Mouse (Mus musculus) limb, embryonic 14.5 days (tissue): ENCODE results near the gene Gm20388. TPM values are rescaled to one million over a fixed set of nuclear protein-coding genes. Genes with fewer than 3 reads are reported as not detected.

Experiments used
- ATAC-seq: fragments of 200-750 bp; cut with Nextera tagmentation; 2 replicates; pipeline ENCODE4 v1.8.0; 2017; ENCODE audit warnings: low read depth, moderate number of reproducible peaks, moderate TSS enrichment; ENCODE audit not compliant: low FRiP score
- DNase-seq: peaks from one replicate; pipeline ENCODE4 v3.0.0-alpha.2; 2015; ENCODE audit warnings: low spot score
- H3K27ac ChIP-seq: fragments of 300-500 bp; sonication (generic); replicated peaks from 2 replicates; pipeline ENCODE4 v1.5.1; 2014; ENCODE audit warnings: low read depth, mild to moderate bottlenecking, low read length, moderate library complexity, mixed read lengths
- H3K27me3 ChIP-seq: fragments of 300-500 bp; sonication (generic); 2 replicates; pipeline ENCODE4 v1.6.1; 2014; ENCODE audit warnings: low read length, mixed read lengths; ENCODE audit not compliant: control insufficient read depth, insufficient read depth
- H3K36me3 ChIP-seq: fragments of 300-500 bp; sonication (generic); 2 replicates; pipeline ENCODE4 v1.6.1; 2014; ENCODE audit warnings: mild to moderate bottlenecking, low read length, moderate library complexity, mixed read lengths; ENCODE audit not compliant: control insufficient read depth, insufficient read depth
- H3K4me1 ChIP-seq: fragments of 300-500 bp; sonication (generic); 2 replicates; pipeline ENCODE4 v1.6.1; 2014; ENCODE audit warnings: antibody characterized with exemption, low read length, mixed read lengths; ENCODE audit not compliant: control insufficient read depth, insufficient read depth
- H3K4me2 ChIP-seq: fragments of 300-500 bp; sonication (generic); replicated peaks from 2 replicates; pipeline ENCODE4 v1.6.1; 2014; ENCODE audit warnings: low read depth, mild to moderate bottlenecking, low read length, moderate library complexity; ENCODE audit not compliant: severe bottlenecking
- H3K4me3 ChIP-seq: fragments of 300-500 bp; sonication (generic); replicated peaks from 2 replicates; pipeline ENCODE4 v1.5.1; 2014; ENCODE audit warnings: low read length
- H3K9ac ChIP-seq: fragments of 300-500 bp; sonication (generic); 2 replicates; pipeline ENCODE4 v1.6.1; 2014; ENCODE audit warnings: mild to moderate bottlenecking, low read depth, low read length, moderate library complexity; ENCODE audit not compliant: severe bottlenecking
- H3K9me3 ChIP-seq: fragments of 300-500 bp; sonication (generic); 2 replicates; pipeline ENCODE4 v1.6.1; 2016; ENCODE audit warnings: low read length; ENCODE audit not compliant: control insufficient read depth
- POLR2A ChIP-seq: fragments of 200-500 bp; IDR thresholded peaks from 2 replicates; pipeline ENCODE4 v1.8.0; 2012; ENCODE audit warnings: inconsistent platforms, mild to moderate bottlenecking, moderate library complexity, borderline replicate concordance; ENCODE audit not compliant: insufficient read depth, insufficient read length; ENCODE audit errors: extremely low read depth
- WGBS: fragments of 180-500 bp; shearing (Covaris S2); extraction: QIAGEN DNeasy Blood & Tissue Kit; methylation state at CpG from one replicate; pipeline ENCODE4 v1.1.7; 2014; 5-methylcytosine and 5-hydroxymethylcytosine counted together
- polyA plus RNA-seq, 2 experiments: library from polyadenylated mRNA; depleted of rRNA in 1 of 2; stranded (reverse) in 1 of 2; unstranded in 1 of 2; fragments of >200 nt; fragmentation: Nextera tagmentation in 1 of 2; extraction: Ambion mirVana in 1 of 2; gene quantifications; 2 replicates each; pipeline versions ENCODE4 v1.2.1 to v1.2.3; 2012 to 2014

The Gm20388 gene
- polyA plus RNA-seq, 2 experiments = 1.9 to 49.9 TPM

DNA sequence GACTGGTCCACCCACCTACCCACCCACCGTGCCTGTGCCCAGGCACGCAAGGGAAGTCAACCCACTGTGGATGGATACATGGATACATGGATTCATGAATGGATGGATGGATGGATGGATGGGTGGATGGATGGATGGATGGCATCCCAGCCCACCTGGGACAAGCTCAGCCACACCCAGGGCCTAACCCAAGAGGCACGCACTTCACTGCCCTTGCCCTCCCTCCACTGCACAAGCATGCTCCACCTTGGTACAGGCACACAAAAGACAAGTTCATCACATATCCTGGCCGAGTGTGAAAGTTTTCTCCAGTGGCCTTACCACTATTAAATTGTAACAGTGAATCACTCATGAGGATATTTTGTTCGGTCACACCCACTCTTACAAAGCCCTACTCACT lies 3713.6 kb downstream of the Gm20388 start:
- no peaks in the 10 kb centered on the region for H3K36me3 ChIP-seq
- H3K4me1 ChIP-seq = 0 out of 2 replicates have a peak, but pooled peaks cover 3% of the 10 kb centered on the region
- H3K4me2 ChIP-seq = no peak overlapping the region
- no peak overlapping the region for H3K27ac ChIP-seq
- peaks cover 16% of the 10 kb centered on the region for H3K27me3 ChIP-seq
- no peaks in the 10 kb centered on the region for H3K9me3 ChIP-seq
- TF ChIP-seq POLR2A = no peak
- no peak overlapping the region for H3K9ac ChIP-seq
- 54% methylated on average over 5 of the region's 5 CpGs for WGBS
- DNase-seq = no peak
- no peak overlapping the region for H3K4me3 ChIP-seq
- no peak for ATAC-seq

DNA sequence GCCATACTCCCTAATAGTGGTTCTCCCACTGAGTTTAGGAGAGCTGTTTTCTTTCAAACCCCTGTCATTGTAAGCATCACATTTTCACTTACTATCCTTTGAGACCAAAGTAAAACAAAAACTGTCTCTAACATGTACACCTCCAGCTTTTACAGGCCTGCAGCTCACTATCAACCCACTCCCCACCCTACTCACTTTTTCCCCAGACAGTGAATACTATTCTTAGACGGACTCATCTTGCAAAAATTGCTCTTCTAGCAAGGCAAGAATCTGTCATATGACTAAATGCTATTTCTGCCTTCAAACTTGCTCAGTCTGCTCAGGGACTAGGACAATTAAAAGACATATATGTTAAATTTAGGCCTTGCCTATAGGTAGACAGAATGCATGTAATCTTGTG lies 3714.1 kb downstream of the Gm20388 start:
- peaks cover 16% of the 10 kb centered on the region for H3K27me3 ChIP-seq
- H3K9ac ChIP-seq = no peak overlapping the region
- no peak overlapping the region for H3K27ac ChIP-seq
- H3K4me1 ChIP-seq = 0 out of 2 replicates have a peak, but pooled peaks cover 3% of the 10 kb centered on the region
- DNase-seq (no peak), ATAC-seq (no peak)
- H3K36me3 ChIP-seq = no peaks in the 10 kb centered on the region
- H3K4me2 ChIP-seq = no peak overlapping the region
- no peaks in the 10 kb centered on the region for H3K9me3 ChIP-seq
- WGBS = 57% methylated on average over 1 of the region's 1 CpGs
- no peak overlapping the region for H3K4me3 ChIP-seq
- no peak for TF ChIP-seq POLR2A

DNA sequence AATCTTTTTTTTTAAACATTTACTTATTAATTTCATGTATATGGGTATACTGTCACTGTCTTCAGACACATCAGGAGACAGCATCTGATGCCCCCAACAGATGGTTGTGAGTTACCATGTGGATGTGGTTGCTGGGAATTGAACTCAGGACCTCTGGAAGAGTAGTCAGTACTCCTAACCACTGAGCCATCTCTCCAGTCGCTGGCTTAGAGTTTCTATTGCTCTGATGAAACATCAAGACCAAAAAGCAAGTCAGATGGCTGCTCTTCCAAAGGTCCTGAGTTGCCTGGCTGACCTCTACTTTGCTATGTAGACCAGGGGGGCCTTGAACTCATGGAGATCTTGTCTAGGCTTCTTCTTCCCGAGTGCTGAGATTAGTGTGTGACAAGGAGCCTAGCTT lies 3715.1 kb downstream of the Gm20388 start:
- ATAC-seq (no peak), DNase-seq (no peak)
- 0 out of 2 replicates have a peak, but pooled peaks cover 4% of the 10 kb centered on the region for H3K4me1 ChIP-seq
- H3K27ac ChIP-seq = no peak overlapping the region
- H3K27me3 ChIP-seq = peaks cover 16% of the 10 kb centered on the region
- no peak overlapping the region for H3K4me3 ChIP-seq
- no peak overlapping the region for H3K4me2 ChIP-seq
- WGBS = 26% methylated on average over 2 of the region's 2 CpGs
- H3K9ac ChIP-seq = no peak overlapping the region
- H3K36me3 ChIP-seq = no peaks in the 10 kb centered on the region
- TF ChIP-seq POLR2A = no peak
- H3K9me3 ChIP-seq = no peaks in the 10 kb centered on the region

DNA sequence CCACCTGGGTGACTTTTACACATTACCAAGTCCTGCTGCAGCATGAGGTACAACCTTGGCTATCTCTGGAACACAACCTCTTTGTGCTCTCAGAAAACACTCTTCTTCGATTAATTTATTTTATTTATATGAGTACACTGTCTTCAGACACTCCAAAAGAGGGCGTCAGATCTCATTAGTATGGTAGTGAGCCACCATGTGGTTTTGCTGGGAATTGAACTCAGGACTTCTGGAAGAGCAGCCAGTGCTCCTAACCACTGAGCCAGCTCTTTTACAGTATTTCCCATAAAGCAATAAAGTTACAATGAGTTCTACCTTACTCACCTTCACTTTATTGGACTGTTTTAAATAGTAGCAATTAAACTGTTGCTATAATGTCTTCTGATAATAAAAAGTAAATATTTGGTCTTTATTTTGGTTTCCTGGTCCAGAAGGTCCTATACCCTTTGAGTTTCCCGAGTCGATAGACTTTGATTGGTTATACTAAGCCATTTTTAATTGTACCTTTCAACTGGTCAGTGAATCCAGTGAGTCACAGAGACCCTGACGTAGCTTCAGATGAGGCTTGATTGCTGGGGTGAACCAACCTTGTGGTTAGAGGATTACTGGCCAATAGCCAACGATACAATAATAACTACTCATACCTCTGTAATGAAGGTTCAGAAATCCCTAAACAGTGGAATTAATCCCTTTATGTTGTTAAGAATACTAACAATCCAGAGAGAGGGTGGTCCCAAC lies 3716.9 kb downstream of the Gm20388 start:
- WGBS = 65% methylated on average over 6 of the region's 6 CpGs
- Histone ChIP-seq H3K4me3 (no peak overlapping the region), H3K27ac (no peak overlapping the region), H3K27me3 (peaks cover 16% of the 10 kb centered on the region), H3K36me3 (no peaks in the 10 kb centered on the region), H3K4me1 (0 out of 2 replicates have a peak, but pooled peaks cover 7% of the 10 kb centered on the region), H3K4me2 (no peak overlapping the region), H3K9ac (no peak overlapping the region), H3K9me3 (no peaks in the 10 kb centered on the region)
- DNase-seq = no peak
- no peak for ATAC-seq
- no peak for TF ChIP-seq POLR2A

DNA sequence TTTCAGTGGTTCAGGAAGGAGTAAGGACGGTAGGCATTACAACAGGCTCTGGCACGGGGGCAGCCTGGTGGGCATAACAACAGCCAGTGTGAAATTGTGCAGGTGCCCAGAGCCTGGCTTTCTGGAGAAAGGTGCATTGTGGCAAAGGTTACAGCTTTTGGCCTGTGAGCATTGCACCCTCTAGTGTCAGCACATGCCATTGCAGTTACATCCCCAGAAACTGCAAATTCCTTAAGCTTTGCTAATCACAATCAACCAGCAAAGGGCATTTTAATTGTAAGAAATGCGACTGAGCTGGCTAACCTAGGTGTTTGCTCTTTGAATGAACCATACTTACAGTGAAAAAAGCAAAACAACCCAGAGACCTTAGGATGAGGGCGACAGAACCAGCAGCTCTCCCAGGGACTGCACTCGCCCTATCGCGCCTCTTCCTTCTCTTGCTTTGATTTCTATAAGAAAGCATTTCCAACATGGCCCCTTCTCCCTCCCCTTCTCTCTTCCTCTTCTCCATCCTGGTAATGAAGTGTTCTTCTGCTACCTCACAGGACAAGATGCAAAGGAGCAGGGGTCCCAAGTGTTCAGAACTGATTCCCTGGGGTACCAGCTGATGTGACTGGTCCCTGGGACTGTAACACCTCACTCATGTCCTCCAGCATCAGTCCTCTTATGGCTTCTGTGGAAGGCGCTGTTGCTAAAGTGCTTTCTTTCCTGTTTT lies 3717.8 kb downstream of the Gm20388 start:
- Histone ChIP-seq H3K4me3 (peak overlapping the region; percentile 25), H3K4me1 (0 out of 2 replicates have a peak, but pooled peaks cover 7% of the 10 kb centered on the region), H3K27ac (no peak overlapping the region), H3K36me3 (no peaks in the 10 kb centered on the region), H3K9ac (no peak overlapping the region), H3K27me3 (peaks cover 16% of the 10 kb centered on the region), H3K4me2 (peak overlapping the region; percentile 49), H3K9me3 (no peaks in the 10 kb centered on the region)
- WGBS = 4% methylated on average over 8 of the region's 8 CpGs
- no peak for TF ChIP-seq POLR2A
- DNase-seq (peak; percentile 44), ATAC-seq (no peak)
